Mouse (Mus musculus): ENCODE measurements around the gene Porcn. TPM values are rescaled to one million over a fixed set of nuclear protein-coding genes. Genes with fewer than 3 reads are reported as not detected.

Gene Porcn
- total RNA-seq, 2 experiments from 2014 or later, result 4.9 to 5.3 TPM

Other genes starting within 250 kb of the Porcn start
- not detected for gene Gata1, start 228.5 kb downstream of the Porcn start, total RNA-seq (2021)
- not detected for gene Glod5, start 188.0 kb downstream of the Porcn start, total RNA-seq (2021)
- gene Suv39h1, start 131.8 kb downstream of the Porcn start, total RNA-seq (2021), result 1 to 10 TPM; 3.9 to 5.7 TPM
- gene Was, start 116.0 kb downstream of the Porcn start, total RNA-seq (2021), result under 1 TPM; 0.39 to 0.64 TPM
- 10 to 100 TPM; 12.3 TPM for gene Wdr13, start 73.6 kb downstream of the Porcn start, total RNA-seq (2021)
- 10 to 100 TPM; 56.4 to 78.2 TPM for gene Rbm3, start 60.6 kb downstream of the Porcn start, total RNA-seq (2021)
- gene Tbc1d25, start 30.3 kb downstream of the Porcn start, total RNA-seq (2021), result 1 to 10 TPM; 3.0 to 3.6 TPM
- 1 to 10 TPM; 8.4 to 9.0 TPM for gene Ebp, start 13.0 kb downstream of the Porcn start, total RNA-seq (2021)
- 10 to 100 TPM; 14.1 to 14.4 TPM for gene Ftsj1, start 45.9 kb upstream of the Porcn start, total RNA-seq (2021)
- not detected for gene Slc38a5, start 64.6 kb upstream of the Porcn start, total RNA-seq (2021)
- gene Ssxb10, start 120.9 kb upstream of the Porcn start, total RNA-seq (2021), result not detected
- not detected for gene Ssxb9, start 160.5 kb upstream of the Porcn start, total RNA-seq (2021)
- not detected for gene Ssxb1, start 206.8 kb upstream of the Porcn start, total RNA-seq (2021)